Mouse (Mus musculus) liver, embryonic 14 days (tissue): ENCODE data around the gene Olfr1211. TPM values are rescaled to one million over a fixed set of nuclear protein-coding genes. Genes with fewer than 3 reads are reported as not detected.

Source experiments
- polyA plus RNA-seq: library from polyadenylated mRNA; depleted of rRNA; stranded (reverse); fragments of >200 nt; gene quantifications from 2 replicates; pipeline ENCODE4 v1.2.3, GENCODE M21; 2012; rRNA removed

Olfr1211 gene
- polyA plus RNA-seq: not detected in 2 replicates

DNA sequence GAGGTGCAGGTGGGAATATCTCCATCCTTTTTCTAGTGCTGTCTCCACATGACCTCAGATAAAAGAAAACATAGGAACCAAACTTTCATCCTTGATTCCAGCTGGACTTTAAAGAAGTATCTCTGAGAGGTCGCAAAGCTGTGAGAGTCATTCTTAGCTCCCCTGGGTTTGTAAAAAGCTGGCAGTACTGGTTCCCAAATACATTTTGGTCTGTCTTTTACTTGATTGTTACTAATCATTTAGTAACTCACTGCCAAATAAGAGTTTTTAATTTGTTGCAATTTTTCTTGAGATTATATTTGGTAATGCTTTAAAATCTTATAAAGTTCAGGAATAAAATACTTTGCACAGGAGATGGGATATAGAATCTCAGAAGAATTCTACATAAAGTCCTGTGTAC, at the start of gene Olfr1211:
Olfr1211 (minus strand) TSS at position 101 of the 400 bp plus-strand sequence.

DNA sequence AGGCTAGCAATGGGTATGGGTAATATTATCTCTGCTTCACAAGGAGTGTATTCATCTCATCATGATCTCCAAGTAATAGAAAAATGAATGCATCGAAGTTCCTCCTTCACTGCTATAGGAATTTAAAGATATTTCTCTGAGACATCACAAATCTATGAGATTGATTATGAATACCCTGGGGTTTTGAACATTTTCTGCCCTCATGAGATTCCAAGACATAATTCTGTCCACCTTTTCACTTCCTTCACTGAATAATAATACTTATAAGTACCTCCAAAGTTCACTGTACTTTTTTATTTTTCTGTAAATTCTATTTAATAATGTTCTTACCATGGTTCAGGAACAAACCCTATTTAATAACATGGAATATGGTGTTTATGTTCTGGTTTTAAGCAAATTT, 42.3 kb upstream of the Olfr1211 start, which contains the start of gene Gm13762:
Gm13762 (minus strand) TSS at position 101 of the 400 bp plus-strand sequence.

DNA sequence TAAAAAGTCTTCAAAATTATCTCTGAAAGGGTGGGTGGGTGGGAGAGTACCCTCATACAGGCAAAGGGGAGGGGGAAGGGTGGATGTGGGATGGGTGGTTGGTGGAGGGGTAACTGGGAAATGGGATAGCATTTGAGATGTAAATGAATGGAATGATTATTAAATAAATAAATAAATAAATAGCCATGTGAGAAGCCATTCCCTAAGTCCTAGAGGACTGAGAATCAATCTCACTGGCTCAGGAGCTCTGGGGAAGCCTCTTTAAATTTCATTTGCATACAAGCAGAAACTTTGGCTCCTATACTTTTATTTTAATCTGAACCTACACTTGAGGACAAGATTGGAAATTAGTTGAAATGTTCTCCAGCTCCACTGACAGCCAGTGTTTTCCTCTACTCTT, 15.8 kb upstream of the Olfr1211 start, which contains the start of gene Olfr1212:
Olfr1212 (plus strand) TSS at position 301 of the 400 bp plus-strand sequence.

DNA sequence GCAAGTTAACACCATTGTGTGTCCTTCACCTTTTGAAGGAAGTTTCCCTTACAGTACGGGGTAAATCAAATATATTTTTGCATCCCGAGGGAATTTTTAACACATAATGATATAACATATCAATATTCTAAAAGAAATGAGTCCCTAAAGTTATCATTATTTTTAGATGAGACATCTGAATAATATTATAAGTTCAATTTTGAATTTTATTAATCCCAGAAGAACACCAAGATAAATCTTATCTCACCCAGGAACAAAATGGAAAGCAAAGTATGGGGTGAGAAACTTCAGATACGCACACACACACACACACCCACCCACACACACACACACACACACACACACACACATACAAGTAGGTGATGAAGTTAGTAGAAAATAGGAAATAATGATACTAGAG, 22.9 kb downstream of the Olfr1211 start, which contains the start of gene Olfr1209:
Olfr1209 (minus strand) TSS at position 101 of the 400 bp plus-strand sequence.

DNA sequence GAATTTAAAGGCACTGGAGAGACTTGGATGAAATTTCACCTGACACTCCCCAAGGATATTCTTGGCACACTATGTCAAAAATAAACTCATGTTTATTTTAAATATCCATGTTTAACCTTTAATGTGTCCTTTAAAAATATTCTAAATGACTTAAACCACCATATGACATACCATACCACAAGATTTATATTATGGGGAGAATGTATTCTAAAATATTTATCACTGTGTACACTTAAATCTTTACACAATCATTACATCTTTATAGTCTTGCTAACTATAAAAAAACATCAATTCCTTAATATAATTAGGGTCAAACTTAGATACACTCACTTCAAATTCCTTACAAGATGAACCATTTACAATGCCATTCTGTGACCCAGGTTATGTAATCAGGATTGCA, 35.7 kb downstream of the Olfr1211 start, which contains the start of gene Olfr1208:
Olfr1208 (minus strand) TSS at position 101 of the 400 bp plus-strand sequence.

Other genes with a start within 250 kb of the Olfr1211 start
- not detected in 2 replicates for gene Olfr1195, start 248.9 kb downstream of the Olfr1211 start, polyA plus RNA-seq
- not detected in 2 replicates for gene Olfr1196, start 233.5 kb downstream of the Olfr1211 start, polyA plus RNA-seq
- gene Olfr1197, start 205.7 kb downstream of the Olfr1211 start, polyA plus RNA-seq: not detected in 2 replicates
- gene Olfr1198, start 186.7 kb downstream of the Olfr1211 start, polyA plus RNA-seq: not detected in 2 replicates
- not detected in 2 replicates for gene Olfr1199, start 177.6 kb downstream of the Olfr1211 start, polyA plus RNA-seq
- gene Olfr1200, start 167.6 kb downstream of the Olfr1211 start, polyA plus RNA-seq: not detected in 2 replicates
- not detected in 2 replicates for gene Olfr1201, start 145.1 kb downstream of the Olfr1211 start, polyA plus RNA-seq
- gene Olfr1202, start 123.6 kb downstream of the Olfr1211 start, polyA plus RNA-seq: not detected in 2 replicates
- gene Olfr1205, start 108.4 kb downstream of the Olfr1211 start, polyA plus RNA-seq: not detected in 2 replicates
- gene Olfr1204, start 88.8 kb downstream of the Olfr1211 start, polyA plus RNA-seq: not detected in 2 replicates
- not detected in 2 replicates for gene Olfr1206, start 74.9 kb downstream of the Olfr1211 start, polyA plus RNA-seq
- not detected in 2 replicates for gene Olfr1208, start 35.8 kb downstream of the Olfr1211 start, polyA plus RNA-seq
- not detected in 2 replicates for gene Olfr1209, start 23.0 kb downstream of the Olfr1211 start, polyA plus RNA-seq
- not detected in 2 replicates for gene Olfr1212, start 15.9 kb upstream of the Olfr1211 start, polyA plus RNA-seq
- gene Gm13762, start 42.2 kb upstream of the Olfr1211 start, polyA plus RNA-seq: not detected in 2 replicates
- not detected in 2 replicates for gene Olfr1214, start 54.5 kb upstream of the Olfr1211 start, polyA plus RNA-seq
- not detected in 2 replicates for gene Olfr1215, start 68.9 kb upstream of the Olfr1211 start, polyA plus RNA-seq
- not detected in 2 replicates for gene Olfr1216, start 80.2 kb upstream of the Olfr1211 start, polyA plus RNA-seq
- not detected in 2 replicates for gene Olfr1217, start 94.0 kb upstream of the Olfr1211 start, polyA plus RNA-seq
- gene Olfr1218, start 123.1 kb upstream of the Olfr1211 start, polyA plus RNA-seq: not detected in 2 replicates
- not detected in 2 replicates for gene Olfr1219, start 145.4 kb upstream of the Olfr1211 start, polyA plus RNA-seq
- gene Olfr1220, start 168.7 kb upstream of the Olfr1211 start, polyA plus RNA-seq: not detected in 2 replicates
- not detected in 2 replicates for gene Olfr1221, start 179.2 kb upstream of the Olfr1211 start, polyA plus RNA-seq
- gene Olfr1222, start 194.9 kb upstream of the Olfr1211 start, polyA plus RNA-seq: not detected in 2 replicates
- gene Olfr1223, start 213.4 kb upstream of the Olfr1211 start, polyA plus RNA-seq: not detected in 2 replicates
- gene Olfr1224-ps1, start 226.0 kb upstream of the Olfr1211 start, polyA plus RNA-seq: not detected in 2 replicates
- gene Olfr1225, start 236.6 kb upstream of the Olfr1211 start, polyA plus RNA-seq: not detected in 2 replicates